Mouse (Mus musculus): ENCODE data around the gene Fbln2.

- no peak for TF ChIP-seq CTCF (IDR thresholded peaks at IDR 0.05; ENCODE audit: low read depth)
- TF ChIP-seq EP300 (optimal IDR thresholded peaks at IDR 0.05), result no peak
Measured at GRCm38 (mm10) chr6:91307972-91308371, 95.7 kb downstream of the Fbln2 start.
